Mouse (Mus musculus): Measurements from ENCODE around the gene Ttc5.
"Not testable (repeated sequence)": the region's sequence is repeated elsewhere in the genome, so short reads cannot be mapped to it uniquely, and the experiment has no call there.

Ttc5 gene

GRCm38 (mm10) chr14:50758416-50759085, 26.8 kb downstream of the Ttc5 start:
- no peak for DNase-seq

- DNase-seq, result no peak
Measured at GRCm38 (mm10) chr14:50744994-50745393, 40.3 kb downstream of the Ttc5 start, which contains the start of gene Olfr749. Gene Olfr749 (minus strand): TSS chr14:50745094.

DNA sequence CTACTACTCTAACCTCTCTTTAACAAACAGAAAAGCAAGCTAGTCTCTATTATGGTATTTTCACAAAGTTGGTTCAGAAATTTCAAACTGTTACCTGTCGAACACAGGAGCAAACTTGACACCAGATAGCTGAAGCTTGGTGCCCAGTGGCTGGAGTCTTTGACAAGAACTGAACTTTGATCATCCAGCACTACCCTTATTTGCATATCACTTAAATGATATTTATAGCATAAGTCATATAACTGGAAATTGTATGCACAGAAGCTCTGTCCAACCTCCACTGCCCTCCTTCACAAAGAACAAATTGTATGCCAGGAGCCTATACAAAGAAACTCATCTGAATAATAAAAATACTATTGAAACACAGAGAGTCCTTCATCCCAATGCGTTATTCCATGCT, 43.7 kb downstream of the Ttc5 start:
- DNase-seq, result no peak

DNA sequence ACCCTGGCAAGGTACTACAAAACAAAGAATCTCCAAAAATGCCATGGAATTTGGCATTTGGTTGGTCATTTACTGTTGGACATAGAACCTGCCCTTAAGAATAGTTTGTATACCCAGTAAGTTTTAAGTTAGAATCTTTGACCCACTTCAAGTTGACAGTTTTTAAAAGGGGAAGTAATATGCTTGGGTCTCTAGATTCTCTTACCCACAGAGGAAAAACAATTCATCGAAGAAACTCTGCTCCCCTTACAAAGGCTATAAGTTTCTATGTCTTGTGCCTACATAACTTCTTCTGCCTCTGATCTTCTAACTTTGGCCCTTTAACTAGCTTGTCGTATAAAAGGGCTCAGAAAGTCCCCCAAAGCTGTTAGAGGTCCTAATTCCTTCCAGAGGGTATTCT, 45.0 kb downstream of the Ttc5 start:
- no peak for DNase-seq

- not testable (repeated sequence) for DNase-seq
Measured at GRCm38 (mm10) chr14:50722371-50722770, 62.9 kb downstream of the Ttc5 start.

GRCm38 (mm10) chr14:50719875-50720274, 65.4 kb downstream of the Ttc5 start:
- not testable (repeated sequence) for DNase-seq
